Mouse (Mus musculus): ENCODE results near the gene Dnajb3.
"Not testable (repeated sequence)": the region's sequence is repeated elsewhere in the genome, so short reads cannot be mapped to it uniquely, and the experiment has no call there.

- TF ChIP-seq POLR2A (IDR thresholded peaks at IDR 0.05; ENCODE audit: extremely low read depth, insufficient read depth, low read length); CTCF (IDR thresholded peaks at IDR 0.05; ENCODE audit: low read depth, low read length): not testable (repeated sequence)
Measured at GRCm38 (mm10) chr1:88223011-88223515, 17.5 kb upstream of the Dnajb3 start.
